ENCODE assay signal across 8 mouse cellular contexts in the genomic region with DNA sequence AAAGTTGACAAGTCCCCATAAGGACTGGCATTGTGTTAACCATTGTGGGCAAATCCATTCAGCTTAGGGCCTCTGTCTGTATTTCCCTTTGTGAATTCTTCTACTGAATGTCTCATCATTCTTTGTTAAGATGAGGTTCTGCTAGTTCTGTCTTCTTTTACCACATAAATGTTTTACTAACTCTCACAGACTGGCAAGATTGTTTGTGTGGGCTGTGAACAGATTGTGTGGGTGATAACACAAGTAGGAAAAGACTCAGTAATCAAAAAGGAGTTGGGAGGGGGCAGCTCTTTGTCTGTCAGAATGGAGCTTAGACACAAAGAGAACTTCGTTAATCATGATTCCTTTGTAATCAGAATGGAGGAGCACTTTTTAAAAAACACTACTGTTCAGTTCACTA.
"Had no signal": no experiment of that assay in that cellular context is flagged by ENCODE, and none has a peak within 500 bp of the region (broad histone marks: within the 10 kb centered on the region; RNA-seq: fewer than 3 reads in every experiment).

No protein-coding gene starts in this region.

- DNase-seq: kidney, adult 18-20 months; kidney, postnatal 10 days; kidney, postnatal 4 days; lung, adult 18-20 months; lung, postnatal 4 days; midbrain, embryonic 14.5 days; right cerebral cortex, adult 18-20 months; right cerebral cortex, postnatal 25 days had no signal
